Mouse (Mus musculus) heart, embryonic 14.5 days (tissue): ENCODE data around the gene Arhgef26. TPM values are rescaled to one million over a fixed set of nuclear protein-coding genes. Genes with fewer than 3 reads are reported as not detected.

Experiments used
- ATAC-seq: fragments of 200-750 bp; cut with Nextera tagmentation; 2 replicates; pipeline ENCODE4 v1.8.0; 2017; ENCODE audit warnings: low read depth, moderate TSS enrichment; ENCODE audit not compliant: insufficient number of reproducible peaks, insufficient read depth, low FRiP score
- H3K27ac ChIP-seq, 2 experiments: fragments of 200-500 bp in 1 of 2; fragments of 300-500 bp in 1 of 2; sonication (generic) in 1 of 2; replicated peaks in 1 of 2; 2 replicates each; pipeline ENCODE4 v1.5.1; 2012 to 2014; ENCODE audit warnings: low read depth in 2 of 2, low read length in 2 of 2, control low read depth in 1 of 2, mild to moderate bottlenecking in 1 of 2, mixed read lengths in 1 of 2; ENCODE audit not compliant: control insufficient read depth in 1 of 2, insufficient read depth in 1 of 2
- H3K27me3 ChIP-seq: fragments of 300-500 bp; sonication (generic); 2 replicates; pipeline ENCODE4 v1.6.1; 2014; ENCODE audit warnings: mild to moderate bottlenecking, low read length, control low read depth; ENCODE audit not compliant: control insufficient read depth, insufficient read depth
- H3K36me3 ChIP-seq: fragments of 300-500 bp; sonication (generic); 2 replicates; pipeline ENCODE4 v1.6.1; 2014; ENCODE audit warnings: mild to moderate bottlenecking, control low read depth, low read length, mixed read lengths; ENCODE audit not compliant: control insufficient read depth, insufficient read depth
- H3K4me1 ChIP-seq, 2 experiments: fragments of 200-500 bp in 1 of 2; fragments of 300-500 bp in 1 of 2; sonication (generic) in 1 of 2; 2 replicates each; pipeline ENCODE4 v1.6.1; 2012 to 2014; ENCODE audit warnings: low read length in 2 of 2, control low read depth in 1 of 2, mixed read lengths in 1 of 2; ENCODE audit not compliant: control insufficient read depth in 2 of 2, insufficient read depth in 2 of 2
- H3K4me2 ChIP-seq: fragments of 300-500 bp; sonication (generic); 2 replicates; pipeline ENCODE4 v1.6.1; 2014; ENCODE audit warnings: mild to moderate bottlenecking, low read length
- H3K4me3 ChIP-seq, 2 experiments: fragments of 200-500 bp in 1 of 2; fragments of 300-500 bp in 1 of 2; sonication (generic) in 1 of 2; 2 replicates each; pipeline ENCODE4 v1.5.1; 2012 to 2014; ENCODE audit warnings: low read length in 2 of 2, mild to moderate bottlenecking in 2 of 2, control low read depth in 1 of 2, low read depth in 1 of 2, moderate library complexity in 1 of 2; ENCODE audit not compliant: control insufficient read depth in 1 of 2, insufficient read depth in 1 of 2
- H3K9ac ChIP-seq: fragments of 300-500 bp; sonication (generic); 2 replicates; pipeline ENCODE4 v1.6.1; 2014; ENCODE audit warnings: mild to moderate bottlenecking, low read length
- H3K9me3 ChIP-seq: fragments of 300-500 bp; sonication (generic); 2 replicates; pipeline ENCODE4 v1.6.1; 2016; ENCODE audit warnings: low read length, control low read depth; ENCODE audit not compliant: control insufficient read depth
- WGBS: fragments of 180-500 bp; shearing (Covaris S2); extraction: QIAGEN DNeasy Blood & Tissue Kit; methylation state at CpG from one replicate; pipeline ENCODE4 v1.1.7; 2014; 5-methylcytosine and 5-hydroxymethylcytosine counted together
- polyA plus RNA-seq: library from polyadenylated mRNA; unstranded; fragments of >200 nt; fragmentation: Nextera tagmentation; extraction: Ambion mirVana; gene quantifications from 2 replicates; pipeline ENCODE4 v1.2.1, GENCODE M21; 2014

The Arhgef26 gene
- polyA plus RNA-seq, 1 experiment from 2014 or later = 4.1 TPM

DNA sequence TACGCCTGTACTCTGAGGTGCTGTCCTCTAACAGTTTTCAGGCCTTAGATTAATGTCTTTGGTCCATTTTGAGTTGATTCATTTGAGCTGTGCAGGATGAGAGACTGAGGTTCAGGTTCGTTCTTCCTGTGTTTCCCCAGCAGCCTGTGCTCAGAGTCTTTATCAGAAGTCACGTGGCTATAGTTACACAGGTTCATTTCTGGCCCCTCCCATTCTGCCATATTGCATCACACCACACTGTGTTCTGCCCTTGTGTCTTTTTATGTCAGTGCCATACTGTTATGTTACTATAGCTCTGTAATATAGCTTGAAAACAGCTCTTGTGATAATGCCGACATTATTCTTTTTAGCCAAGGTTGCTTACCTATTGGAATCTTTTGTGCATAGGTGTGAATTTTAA is 14.7 kb downstream of the Arhgef26 start:
- 79% methylated on average over 4 of the region's 4 CpGs for WGBS
- no peaks in the 10 kb centered on the region for H3K4me1 ChIP-seq

DNA sequence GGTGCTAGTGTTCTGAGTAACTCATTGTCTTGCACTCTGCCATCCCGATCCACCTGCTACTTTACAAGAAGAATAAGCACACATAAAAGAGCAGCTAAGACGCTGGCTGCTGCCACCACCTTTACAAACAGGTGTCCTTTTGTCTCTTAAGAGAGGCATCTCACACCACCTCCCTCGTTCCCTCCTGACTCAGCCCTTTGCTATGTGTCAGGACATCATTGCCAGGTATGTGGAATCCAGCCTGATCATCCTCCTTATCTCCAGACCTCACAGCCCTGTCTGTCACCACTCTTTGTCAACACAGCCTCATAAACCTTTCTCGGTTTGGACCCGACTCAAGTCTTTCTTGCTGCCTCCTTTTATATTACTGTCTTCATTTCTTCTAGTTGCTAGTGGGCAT is 29.7 kb downstream of the Arhgef26 start:
- H3K27me3 ChIP-seq = no peaks in the 10 kb centered on the region
- no peaks in the 10 kb centered on the region for H3K4me1 ChIP-seq
- WGBS = 28% methylated on average over 5 of the region's 5 CpGs
- no peak overlapping the region for H3K9ac ChIP-seq
- no peaks in the 10 kb centered on the region for H3K9me3 ChIP-seq
- no peaks in the 10 kb centered on the region for H3K36me3 ChIP-seq
- H3K4me2 ChIP-seq = no peak overlapping the region
- no peak overlapping the region for H3K4me3 ChIP-seq
- no peak overlapping the region for H3K27ac ChIP-seq
- no peak for ATAC-seq

More for the DNA sequence above, 14.7 kb downstream of the Arhgef26 start:
- Histone ChIP-seq H3K9me3 (no peaks in the 10 kb centered on the region), H3K27ac (no peak overlapping the region), H3K27me3 (no peaks in the 10 kb centered on the region), H3K4me2 (no peak overlapping the region), H3K36me3 (no peaks in the 10 kb centered on the region), H3K9ac (no peak overlapping the region), H3K4me3 (no peak overlapping the region)
- ATAC-seq = no peak

DNA sequence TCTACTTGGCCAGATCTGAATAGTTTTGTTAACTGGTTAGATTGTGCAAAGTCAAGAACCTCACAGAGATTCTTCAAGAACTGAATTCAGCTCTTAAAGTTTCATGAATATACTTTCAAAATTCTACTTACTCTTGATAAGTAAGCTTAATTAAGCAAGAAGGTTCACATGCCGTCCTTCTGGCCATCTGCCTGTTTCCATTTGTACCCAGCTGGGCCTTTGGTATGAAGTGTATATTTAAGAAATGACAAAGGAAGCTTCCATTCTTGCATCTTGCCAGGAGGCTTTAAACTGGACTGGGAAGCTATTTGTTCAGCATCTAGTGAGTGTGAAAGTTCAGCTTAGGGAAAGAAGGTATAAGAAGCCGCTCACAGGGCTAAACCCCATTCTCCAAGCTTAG is 34.7 kb downstream of the Arhgef26 start:
- Histone ChIP-seq H3K36me3 (no peaks in the 10 kb centered on the region), H3K4me3 (no peak overlapping the region), H3K9me3 (no peaks in the 10 kb centered on the region), H3K4me1 (peaks cover 4 to 8% of the 10 kb centered on the region in 2 experiments), H3K27me3 (no peaks in the 10 kb centered on the region), H3K4me2 (no peak overlapping the region), H3K9ac (no peak overlapping the region), H3K27ac (no peak overlapping the region)
- WGBS = 74% methylated on average over 2 of the region's 2 CpGs
- ATAC-seq = no peak

DNA sequence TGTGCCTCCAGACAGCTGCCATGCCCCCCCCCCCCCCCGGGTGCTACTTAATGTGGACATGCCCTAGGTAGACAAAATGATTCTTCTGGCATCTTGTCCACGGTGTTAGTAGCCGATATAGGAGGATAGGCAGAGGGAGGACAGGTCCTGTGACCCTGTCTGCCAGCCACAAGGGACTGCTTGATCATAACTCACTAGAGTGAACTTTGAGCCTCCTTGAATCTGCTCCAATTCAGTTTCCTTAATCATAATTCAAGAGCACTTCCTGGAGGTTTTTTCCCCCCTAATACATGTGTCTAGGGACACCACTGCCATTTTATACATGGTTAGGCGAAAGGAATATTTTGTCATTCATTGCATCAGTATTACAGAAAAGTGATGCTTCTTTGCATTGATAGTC is 36.2 kb downstream of the Arhgef26 start:
- Histone ChIP-seq H3K4me2 (no peak overlapping the region), H3K27ac (peak overlapping the region; percentile 19 to 44; a peak in 1 of 4 replicates), H3K4me3 (no peak overlapping the region), H3K27me3 (no peaks in the 10 kb centered on the region), H3K36me3 (no peaks in the 10 kb centered on the region), H3K9me3 (no peaks in the 10 kb centered on the region), H3K4me1 (peaks cover 4 to 8% of the 10 kb centered on the region in 2 experiments), H3K9ac (no peak overlapping the region)
- no peak for ATAC-seq
- WGBS = 81% methylated on average over 4 of the region's 4 CpGs

DNA sequence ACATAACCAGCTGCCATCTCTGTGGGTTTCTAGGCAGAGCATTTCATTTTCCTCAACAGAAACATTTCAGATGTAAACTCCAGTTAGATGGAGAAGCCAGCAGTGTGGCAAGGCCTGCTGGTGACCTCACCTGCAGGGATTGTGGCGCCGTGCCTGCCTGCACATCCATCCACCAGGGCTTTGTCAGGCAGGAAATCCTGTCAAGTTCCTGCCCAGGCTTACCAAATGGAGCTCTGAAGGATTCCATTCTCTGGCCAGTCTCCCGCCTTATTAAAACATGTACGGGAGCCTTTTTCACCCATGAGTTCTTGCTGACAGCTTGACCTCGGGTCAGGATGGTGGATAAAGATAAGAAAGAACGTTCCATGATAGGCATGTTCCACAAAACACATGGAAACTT is 36.7 kb downstream of the Arhgef26 start:
- Histone ChIP-seq H3K9me3 (no peaks in the 10 kb centered on the region), H3K9ac (no peak overlapping the region), H3K4me1 (peaks cover 4 to 8% of the 10 kb centered on the region in 2 experiments), H3K4me3 (no peak overlapping the region), H3K4me2 (no peak overlapping the region), H3K27ac (peak overlapping the region; percentile 19 to 44; a peak in 1 of 4 replicates), H3K36me3 (no peaks in the 10 kb centered on the region), H3K27me3 (no peaks in the 10 kb centered on the region)
- ATAC-seq = no peak
- 26% methylated on average over 6 of the region's 6 CpGs for WGBS

DNA sequence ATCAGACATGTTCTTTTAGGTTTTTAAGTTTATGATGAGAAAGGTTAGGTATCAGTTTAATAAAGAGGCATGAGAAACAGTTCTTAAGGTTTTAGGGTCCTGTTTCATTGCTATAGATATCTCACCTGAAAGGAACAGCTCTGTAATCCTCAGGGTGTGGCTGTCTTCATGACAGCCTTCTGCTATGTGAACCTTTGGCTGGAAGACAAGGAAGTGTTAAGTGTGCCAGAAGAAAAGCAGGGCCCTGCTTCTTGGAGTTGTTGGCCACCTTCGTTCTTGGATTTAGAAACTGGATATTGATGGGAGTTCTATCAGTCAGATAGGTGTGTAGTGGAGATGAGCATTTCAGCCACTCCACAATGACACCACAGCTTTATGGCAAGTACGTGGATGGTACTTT is 38.6 kb downstream of the Arhgef26 start:
- Histone ChIP-seq H3K27me3 (no peaks in the 10 kb centered on the region), H3K9ac (no peak overlapping the region), H3K4me2 (no peak overlapping the region), H3K9me3 (no peaks in the 10 kb centered on the region), H3K4me1 (peaks cover 4 to 8% of the 10 kb centered on the region in 2 experiments), H3K4me3 (no peak overlapping the region), H3K36me3 (no peaks in the 10 kb centered on the region), H3K27ac (no peak overlapping the region)
- no peak for ATAC-seq
- 78% methylated on average over 2 of the region's 2 CpGs for WGBS

DNA sequence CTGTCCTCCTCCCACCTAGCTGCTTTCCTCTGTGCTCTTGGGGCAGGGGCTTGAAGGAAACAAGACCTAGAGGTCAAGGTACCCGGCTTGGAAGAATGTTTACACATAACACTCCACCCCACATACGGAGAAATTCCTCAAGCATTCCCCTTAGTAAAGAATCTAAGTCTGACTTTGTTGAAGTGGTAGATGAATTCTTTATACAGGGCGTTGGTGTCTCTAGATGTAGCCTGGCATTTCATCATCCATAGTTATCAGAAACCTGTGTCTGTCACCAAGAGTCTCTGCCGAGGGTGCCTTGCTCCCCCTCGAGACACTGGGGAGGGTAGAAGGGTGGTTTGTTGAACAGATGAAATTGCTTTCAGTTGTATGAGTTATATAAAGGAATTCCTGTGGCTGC is 41.8 kb downstream of the Arhgef26 start:
- Histone ChIP-seq H3K4me2 (no peak overlapping the region), H3K4me3 (no peak overlapping the region), H3K4me1 (peaks cover under 1 to 4% of the 10 kb centered on the region in 2 experiments), H3K27ac (no peak overlapping the region), H3K9ac (no peak overlapping the region), H3K36me3 (no peaks in the 10 kb centered on the region), H3K9me3 (no peaks in the 10 kb centered on the region), H3K27me3 (no peaks in the 10 kb centered on the region)
- no peak for ATAC-seq
- 36% methylated on average over 5 of the region's 5 CpGs for WGBS

DNA sequence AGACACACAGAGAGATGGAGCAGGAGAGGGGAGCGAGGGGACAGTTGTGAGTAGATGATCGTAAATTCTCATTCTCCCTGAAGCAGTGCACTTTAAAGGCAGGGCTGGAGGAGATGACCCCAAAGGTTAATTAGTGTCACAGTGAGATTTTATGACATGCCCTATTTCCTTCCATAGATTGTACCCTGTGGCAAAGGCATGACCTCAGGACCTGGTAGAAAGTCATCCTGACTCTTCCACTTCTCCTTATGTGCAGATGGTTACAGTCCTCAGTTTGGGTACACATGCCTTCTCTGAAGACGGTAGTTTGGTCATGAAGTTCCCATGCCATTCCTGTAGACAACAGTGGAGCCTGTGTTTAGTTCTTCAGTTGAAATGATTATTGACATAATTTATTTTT is 42.3 kb downstream of the Arhgef26 start:
- Histone ChIP-seq H3K9me3 (no peaks in the 10 kb centered on the region), H3K27ac (no peak overlapping the region), H3K36me3 (no peaks in the 10 kb centered on the region), H3K4me3 (no peak overlapping the region), H3K4me1 (no peaks in the 10 kb centered on the region), H3K27me3 (no peaks in the 10 kb centered on the region), H3K9ac (no peak overlapping the region), H3K4me2 (no peak overlapping the region)
- no peak for ATAC-seq
- 78% methylated on average over 3 of the region's 3 CpGs for WGBS
